Mouse (Mus musculus) MEL (cell line): ENCODE results near the gene Cox6a1. TPM values are rescaled to one million over a fixed set of nuclear protein-coding genes. Genes with fewer than 3 reads are reported as not detected.
"Not testable (repeated sequence)": the region's sequence is repeated elsewhere in the genome, so short reads cannot be mapped to it uniquely, and the experiment has no call there.

Experiments
- DNase-seq: peaks from one replicate; pipeline ENCODE4 v3.0.0; 2011; ENCODE audit warnings: low read depth, low spot score
- H3K27ac ChIP-seq: 2 replicates; pipeline ENCODE4 v1.5.1; 2012; ENCODE audit warnings: low read depth, mild to moderate bottlenecking, control low read depth, low read length, moderate library complexity; ENCODE audit not compliant: control insufficient read depth
- H3K27me3 ChIP-seq, 2 experiments: fragments of 150-350 bp in 1 of 2; sonication (generic) in 1 of 2; 2 replicates each; pipeline ENCODE4 v1.6.1; 2012; ENCODE audit warnings: low read length in 2 of 2, mild to moderate bottlenecking in 2 of 2, improper control_type of control experiment in 1 of 2, moderate library complexity in 1 of 2; ENCODE audit not compliant: insufficient read depth in 2 of 2, control insufficient read depth in 1 of 2
- H3K36me3 ChIP-seq, 2 experiments: 2 replicates each; pipeline ENCODE4 v1.6.1; 2012 to 2014; ENCODE audit warnings: low read length in 2 of 2, improper control_type of control experiment in 1 of 2, inconsistent platforms in 1 of 2, mild to moderate bottlenecking in 1 of 2; ENCODE audit not compliant: insufficient read depth in 2 of 2, control insufficient read depth in 1 of 2
- H3K4me1 ChIP-seq, 2 experiments: fragments of 150-350 bp in 1 of 2; sonication (generic) in 1 of 2; 2 replicates each; pipeline ENCODE4 v1.6.1; 2012; ENCODE audit warnings: low read length in 2 of 2, improper control_type of control experiment in 1 of 2, mild to moderate bottlenecking in 1 of 2; ENCODE audit not compliant: insufficient read depth in 2 of 2, control insufficient read depth in 1 of 2
- H3K4me3 ChIP-seq, 2 experiments: fragments of 150-350 bp in 1 of 2; sonication (generic) in 1 of 2; 2 replicates each; pipeline ENCODE4 v1.5.1; 2012; ENCODE audit warnings: low read depth in 2 of 2, low read length in 2 of 2, mild to moderate bottlenecking in 2 of 2, moderate library complexity in 2 of 2, control low read depth in 1 of 2, improper control_type of control experiment in 1 of 2; ENCODE audit not compliant: control insufficient read depth in 1 of 2, insufficient read depth in 1 of 2
- H3K79me2 ChIP-seq: 2 replicates; pipeline ENCODE4 v1.6.1; 2012; ENCODE audit warnings: mild to moderate bottlenecking, low read length, moderate library complexity; ENCODE audit not compliant: control insufficient read depth, poor library complexity, insufficient read depth
- H3K9ac ChIP-seq: 2 replicates; pipeline ENCODE4 v1.6.1; 2012; ENCODE audit warnings: low read depth, mild to moderate bottlenecking, control low read depth, low read length, moderate library complexity; ENCODE audit not compliant: control insufficient read depth, poor library complexity, severe bottlenecking
- H3K9me3 ChIP-seq: fragments of 150-350 bp; sonication (generic); replicated peaks from 2 replicates; pipeline ENCODE4 v1.6.1; 2012; ENCODE audit warnings: mild to moderate bottlenecking, low read length, improper control_type of control experiment, moderate library complexity; ENCODE audit not compliant: insufficient read depth
- CHD1 ChIP-seq: IDR thresholded peaks from 2 replicates; pipeline ENCODE4 v1.6.1; 2012; ENCODE audit warnings: low read depth, mild to moderate bottlenecking, inconsistent platforms, low read length, improper control_type of control experiment
- CTCF ChIP-seq, 3 experiments: IDR thresholded peaks in 2 of 3; conservative IDR thresholded peaks in 1 of 3; 2 replicates each; pipeline ENCODE4 v1.5.1; 2011 to 2012; ENCODE audit warnings: low read length in 3 of 3, low read depth in 2 of 3, mild to moderate bottlenecking in 2 of 3, improper control_type of control experiment in 1 of 3, inconsistent platforms in 1 of 3, mixed read lengths in 1 of 3, moderate library complexity in 1 of 3; ENCODE audit not compliant: control insufficient read depth in 1 of 3, insufficient read depth in 1 of 3, poor library complexity in 1 of 3, severe bottlenecking in 1 of 3
- GATA1 ChIP-seq: IDR thresholded peaks from 2 replicates; pipeline ENCODE4 v1.6.1; 2011; ENCODE audit warnings: low read depth, low read length, improper control_type of control experiment
- HCFC1 ChIP-seq: IDR thresholded peaks from 2 replicates; pipeline ENCODE4 v1.6.1; 2012; ENCODE audit warnings: low read depth, mild to moderate bottlenecking, inconsistent platforms, low read length, improper control_type of control experiment, moderate library complexity
- KAT2A ChIP-seq: conservative IDR thresholded peaks from 2 replicates; pipeline ENCODE4 v1.6.1; 2012; ENCODE audit warnings: low read depth, low read length, improper control_type of control experiment, inconsistent platforms
- MAFK ChIP-seq: IDR thresholded peaks from 2 replicates; pipeline ENCODE4 v1.6.1; 2011; ENCODE audit warnings: low read depth, mild to moderate bottlenecking, low read length, improper control_type of control experiment, borderline replicate concordance
- MXI1 ChIP-seq: IDR thresholded peaks from 2 replicates; pipeline ENCODE4 v1.6.1; 2011; ENCODE audit warnings: mild to moderate bottlenecking, low read depth, low read length, improper control_type of control experiment
- NRF1 ChIP-seq: IDR thresholded peaks from 2 replicates; pipeline ENCODE4 v1.6.1; 2014; ENCODE audit warnings: low read depth, mild to moderate bottlenecking, inconsistent platforms, low read length, improper control_type of control experiment, moderate library complexity; ENCODE audit not compliant: poor library complexity, insufficient read depth, severe bottlenecking
- RAD21 ChIP-seq: IDR thresholded peaks from 2 replicates; pipeline ENCODE4 v1.6.1; 2011; ENCODE audit warnings: mild to moderate bottlenecking, low read depth, low read length, improper control_type of control experiment
- RCOR1 ChIP-seq: IDR thresholded peaks from 2 replicates; pipeline ENCODE4 v1.6.1; 2012; ENCODE audit warnings: low read depth, mild to moderate bottlenecking, inconsistent platforms, low read length, improper control_type of control experiment
- SMC3 ChIP-seq: IDR thresholded peaks from 2 replicates; pipeline ENCODE4 v1.6.1; 2011; ENCODE audit warnings: low read depth, low read length, improper control_type of control experiment
- TBP ChIP-seq: IDR thresholded peaks from 2 replicates; pipeline ENCODE4 v1.8.0; 2011; ENCODE audit warnings: low read depth, low read length, improper control_type of control experiment
- USF1 ChIP-seq: IDR thresholded peaks from 2 replicates; pipeline ENCODE4 v1.6.1; 2014; ENCODE audit warnings: low read depth, mild to moderate bottlenecking, inconsistent platforms, low read length, improper control_type of control experiment, moderate library complexity
- USF2 ChIP-seq, 2 experiments: IDR thresholded peaks; 2 replicates each; pipeline ENCODE4 v1.6.1; 2011 to 2012; ENCODE audit warnings: improper control_type of control experiment in 2 of 2, low read length in 2 of 2, borderline replicate concordance in 1 of 2, inconsistent platforms in 1 of 2, low read depth in 1 of 2, mild to moderate bottlenecking in 1 of 2; ENCODE audit not compliant: insufficient read depth in 1 of 2
- ZC3H11A ChIP-seq: IDR thresholded peaks from 2 replicates; pipeline ENCODE4 v1.6.1; 2012; ENCODE audit warnings: low read depth, mild to moderate bottlenecking, inconsistent platforms, low read length, improper control_type of control experiment
- polyA plus RNA-seq, 2 experiments: library from polyadenylated mRNA; stranded (reverse) in 1 of 2; unstranded in 1 of 2; fragments of >175 nt in 1 of 2; fragments of >200 nt in 1 of 2; gene quantifications; 2 replicates each; pipeline versions ENCODE4 v1.2.1 to v1.2.4; 2012; ENCODE audit warnings: low replicate concordance in 2 of 2, low read depth in 1 of 2; ENCODE audit not compliant: insufficient read length in 2 of 2, insufficient read depth in 1 of 2, missing spikeins in 1 of 2
- total RNA-seq: library from RNA; depleted of rRNA; stranded (reverse); fragments of 300-350 nt; gene quantifications from 2 replicates; pipeline ENCODE4 v1.2.3, GENCODE M21; 2012

Gene Cox6a1
- total and polyA plus RNA-seq, 3 experiments = 328 to 1,215 (median 749) TPM

DNA sequence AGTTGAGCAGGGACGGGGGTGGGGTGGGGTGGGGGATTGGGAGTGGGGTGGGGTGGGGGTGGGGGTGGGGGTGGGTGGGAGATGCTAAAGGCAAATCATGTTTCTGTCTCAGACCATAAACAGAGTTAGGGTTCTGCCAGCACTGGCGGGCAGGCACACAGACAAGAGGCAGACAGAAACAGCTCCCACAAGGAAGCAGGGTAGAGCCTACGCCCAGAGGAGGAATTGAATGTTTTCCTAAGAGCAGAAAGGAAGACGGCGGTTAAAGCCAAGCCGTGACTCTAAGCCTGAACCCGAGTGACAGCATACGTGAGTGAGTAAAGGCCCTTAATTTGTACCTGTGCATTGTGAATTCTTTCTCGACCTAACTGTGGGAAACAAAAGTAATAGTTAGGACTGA lies 43.2 kb upstream of the Cox6a1 start:
- H3K4me3 ChIP-seq = no peak overlapping the region
- no peaks in the 10 kb centered on the region for H3K4me1 ChIP-seq
- no peaks in the 10 kb centered on the region for H3K27me3 ChIP-seq
- H3K27ac ChIP-seq = no peak overlapping the region
- DNase-seq = no peak
- no peaks in the 10 kb centered on the region for H3K9me3 ChIP-seq
- H3K36me3 ChIP-seq = no peaks in the 10 kb centered on the region; a peak in 1 of 4 replicates
- no peak overlapping the region for H3K9ac ChIP-seq
- no peaks in the 10 kb centered on the region for H3K79me2 ChIP-seq
- TF ChIP-seq KAT2A = no peak
- TF ChIP-seq MAFK = no peak
- no peak for TF ChIP-seq SMC3
- TF ChIP-seq GATA1 = no peak
- TF ChIP-seq HCFC1 = no peak
- no peak for TF ChIP-seq TBP
- no peak for TF ChIP-seq NRF1
- no peak for TF ChIP-seq USF1
- no peak for TF ChIP-seq MXI1
- no peak for TF ChIP-seq CHD1
- TF ChIP-seq ZC3H11A = no peak
- TF ChIP-seq RCOR1 = no peak
- TF ChIP-seq, all 39 proteins: peak for 0

DNA sequence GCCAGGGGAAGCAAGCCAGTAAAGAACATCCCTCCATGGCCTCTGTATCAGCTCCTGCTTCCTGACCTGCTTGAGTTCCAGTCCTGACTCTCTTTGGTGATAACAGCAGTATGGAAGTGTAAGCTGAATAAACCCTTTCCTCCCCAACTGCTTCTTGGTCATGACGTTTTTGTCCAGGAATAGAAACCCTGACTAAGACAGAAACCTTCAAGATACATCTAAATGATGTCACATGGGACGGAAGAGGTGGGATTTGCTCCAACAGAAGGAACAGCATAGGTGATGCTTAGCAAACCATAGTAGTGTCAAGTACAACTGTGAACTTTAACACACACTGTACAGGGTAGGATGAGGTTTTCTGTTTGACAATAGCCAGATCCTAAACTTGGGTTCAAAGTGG lies 30.1 kb upstream of the Cox6a1 start:
- not testable (repeated sequence) for H3K27ac ChIP-seq, DNase-seq, H3K36me3 ChIP-seq, H3K9ac ChIP-seq, H3K4me3 ChIP-seq, H3K9me3 ChIP-seq, H3K79me2 ChIP-seq, H3K4me1 ChIP-seq, H3K27me3 ChIP-seq

- Histone ChIP-seq H3K27me3 (no peaks in the 10 kb centered on the region), H3K9me3 (no peaks in the 10 kb centered on the region), H3K4me3 (no peak overlapping the region), H3K79me2 (no peaks in the 10 kb centered on the region), H3K27ac (no peak overlapping the region), H3K9ac (no peak overlapping the region), H3K36me3 (no peaks in the 10 kb centered on the region), H3K4me1 (no peaks in the 10 kb centered on the region)
- DNase-seq = peak; percentile 57
- peak; percentile 22; the same call in 1 of the 2 replicates for TF ChIP-seq RAD21
- TF ChIP-seq SMC3 = peak; percentile 39
- no peak for TF ChIP-seq MAFK
- TF ChIP-seq USF2 (IDR thresholded peaks at IDR 0.05; ENCODE audit: borderline replicate concordance in 1 of 2, insufficient read depth in 1 of 2, low read depth in 1 of 2, low read length in 2 of 2) = no peak
- TF ChIP-seq CTCF (IDR thresholded peaks at IDR 0.05 in 2 of 3, conservative IDR thresholded peaks at IDR 0.05 in 1 of 3; ENCODE audit: control insufficient read depth in 1 of 3, insufficient read depth in 1 of 3, low read depth in 2 of 3, low read length in 3 of 3, poor library complexity in 1 of 3, severe bottlenecking in 1 of 3) = peak in 2 of 3 experiments; percentile 44 to 47; a peak in 5 of 6 replicates
Observed at GRCm38 (mm10) chr5:115375436-115375835, 26.7 kb upstream of the Cox6a1 start.
